Mouse (Mus musculus): ENCODE measurements around the gene Scyl1.

- TF ChIP-seq POLR2A (IDR thresholded peaks at IDR 0.05; ENCODE audit: low read depth, low read length) (no peak; the same call in none of the 2 replicates), CTCF (IDR thresholded peaks at IDR 0.05; ENCODE audit: borderline replicate concordance, insufficient read depth, low read length) (no peak)
Measured at GRCm38 (mm10) chr19:5803881-5804279, 32.7 kb upstream of the Scyl1 start.
